Mouse (Mus musculus) bone marrow macrophage, adult 2 months (primary cell): ENCODE measurements around the gene Caln1.

ENCODE experiments used
- CTCF ChIP-seq: IDR thresholded peaks from 2 replicates; pipeline ENCODE4 v1.5.1; 2012; ENCODE audit warnings: low read depth, mild to moderate bottlenecking, low read length, moderate library complexity
- POLR2A ChIP-seq: IDR thresholded peaks from 2 replicates; pipeline ENCODE4 v1.6.1; 2012; ENCODE audit warnings: mild to moderate bottlenecking, low read depth, low read length, borderline replicate concordance

GRCm38 (mm10) chr5:130502541-130502940 is 133.3 kb downstream of the Caln1 start:
- TF ChIP-seq POLR2A (no peak), CTCF (no peak)
